Mouse (Mus musculus) lung, postnatal 0 days (tissue): ENCODE measurements around the gene Tbc1d22a. TPM values are rescaled to one million over a fixed set of nuclear protein-coding genes. Genes with fewer than 3 reads are reported as not detected.
"Not testable (repeated sequence)": the region's sequence is repeated elsewhere in the genome, so short reads cannot be mapped to it uniquely, and the experiment has no call there.

ENCODE experiments used
- ATAC-seq: fragments of 200-750 bp; cut with Nextera tagmentation; 2 replicates; pipeline ENCODE4 v1.8.0; 2017; ENCODE audit warnings: moderate library complexity
- DNase-seq: peaks from one replicate; pipeline ENCODE4 v3.0.0-alpha.2; 2016; ENCODE audit warnings: low spot score
- H3K27ac ChIP-seq: fragments of 300-500 bp; sonication (generic); 2 replicates; pipeline ENCODE4 v1.5.1; 2014; ENCODE audit warnings: antibody characterized with exemption, mild to moderate bottlenecking, low read length, mixed read lengths
- H3K27me3 ChIP-seq: fragments of 300-500 bp; sonication (generic); replicated peaks from 2 replicates; pipeline ENCODE4 v1.6.1; 2014; ENCODE audit warnings: low read length, mixed read lengths; ENCODE audit not compliant: insufficient read depth
- H3K36me3 ChIP-seq: fragments of 300-500 bp; sonication (generic); 2 replicates; pipeline ENCODE4 v1.6.1; 2014; ENCODE audit warnings: low read length, mixed read lengths; ENCODE audit not compliant: insufficient read depth
- H3K4me1 ChIP-seq: fragments of 300-500 bp; sonication (generic); 2 replicates; pipeline ENCODE4 v1.6.1; 2014; ENCODE audit warnings: antibody characterized with exemption, low read depth, low read length, mixed read lengths; ENCODE audit not compliant: insufficient read depth
- H3K4me2 ChIP-seq: fragments of 300-500 bp; sonication (generic); replicated peaks from 2 replicates; pipeline ENCODE4 v1.6.1; 2014; ENCODE audit warnings: low read depth, mild to moderate bottlenecking, low read length, moderate library complexity, mixed read lengths
- H3K4me3 ChIP-seq: fragments of 300-500 bp; sonication (generic); 2 replicates; pipeline ENCODE4 v1.5.1; 2014; ENCODE audit warnings: low read depth, low read length
- H3K9ac ChIP-seq: fragments of 300-500 bp; sonication (generic); replicated peaks from 2 replicates; pipeline ENCODE4 v1.6.1; 2014; ENCODE audit warnings: low read depth, mild to moderate bottlenecking
- H3K9me3 ChIP-seq: fragments of 300-500 bp; sonication (generic); 2 replicates; pipeline ENCODE4 v1.6.1; 2016; ENCODE audit warnings: low read length, mixed read lengths
- CTCF ChIP-seq: IDR thresholded peaks from 2 replicates; pipeline ENCODE4 v1.5.1; 2016; ENCODE audit warnings: antibody characterized with exemption, mild to moderate bottlenecking
- EP300 ChIP-seq: IDR thresholded peaks from 2 replicates; pipeline ENCODE4 v1.6.1; 2016; ENCODE audit warnings: antibody characterized with exemption, mild to moderate bottlenecking, control low read depth
- WGBS: fragments of 180-500 bp; shearing (Covaris S2); extraction: QIAGEN DNeasy Blood & Tissue Kit; methylation state at CpG from one replicate; pipeline ENCODE4 v1.1.7; 2014; 5-methylcytosine and 5-hydroxymethylcytosine counted together
- polyA plus RNA-seq: library from polyadenylated mRNA; unstranded; fragments of >200 nt; fragmentation: Nextera tagmentation; extraction: Ambion mirVana; gene quantifications from 2 replicates; pipeline ENCODE4 v1.2.1, GENCODE M21; 2015

Gene Tbc1d22a
- polyA plus RNA-seq, 1 experiment from 2014 or later = 13.1 TPM

GRCm38 (mm10) chr15:86190387-86190786, 23.9 kb upstream of the Tbc1d22a start:
- Histone ChIP-seq H3K27me3 (no peaks in the 10 kb centered on the region), H3K9ac (no peak overlapping the region), H3K4me1 (peaks cover 12% of the 10 kb centered on the region; the same call in 1 of the 2 replicates), H3K4me2 (no peak overlapping the region), H3K27ac (no peak overlapping the region), H3K4me3 (no peak overlapping the region), H3K36me3 (no peaks in the 10 kb centered on the region), H3K9me3 (no peaks in the 10 kb centered on the region)
- ATAC-seq (no peak), DNase-seq (no peak)
- no peak for TF ChIP-seq CTCF
- TF ChIP-seq EP300 = no peak
- 70% methylated on average over 3 of the region's 3 CpGs for WGBS

- no peaks in the 10 kb centered on the region for H3K36me3 ChIP-seq
- DNase-seq (peak; percentile 30), ATAC-seq (no peak)
- H3K4me2 ChIP-seq = no peak overlapping the region
- no peaks in the 10 kb centered on the region for H3K27me3 ChIP-seq
- TF ChIP-seq EP300 = no peak
- TF ChIP-seq CTCF = no peak
- 39% methylated on average over 1 of the region's 1 CpGs for WGBS
- H3K9ac ChIP-seq = no peak overlapping the region
- no peak overlapping the region for H3K4me3 ChIP-seq
- H3K4me1 ChIP-seq = peaks cover 10% of the 10 kb centered on the region; the same call in 1 of the 2 replicates
- no peaks in the 10 kb centered on the region for H3K9me3 ChIP-seq
- H3K27ac ChIP-seq = peak overlapping the region; percentile 33; the same call in 1 of the 2 replicates
These were observed 22.8 kb upstream of the Tbc1d22a start for GRCm38 (mm10) chr15:86191505-86191904.

GRCm38 (mm10) chr15:86191933-86192332, 22.3 kb upstream of the Tbc1d22a start:
- Histone ChIP-seq H3K27ac (peak overlapping the region; percentile 33; the same call in 1 of the 2 replicates), H3K4me1 (peaks cover 10% of the 10 kb centered on the region; the same call in 1 of the 2 replicates), H3K36me3 (no peaks in the 10 kb centered on the region), H3K4me2 (no peak overlapping the region), H3K9ac (no peak overlapping the region), H3K9me3 (no peaks in the 10 kb centered on the region), H3K27me3 (no peaks in the 10 kb centered on the region), H3K4me3 (no peak overlapping the region)
- DNase-seq = peak; percentile 53
- WGBS = 29% methylated on average over 3 of the region's 3 CpGs
- peak; percentile 34 for ATAC-seq
- TF ChIP-seq CTCF (no peak), EP300 (peak; percentile 67)

- DNase-seq, H3K9me3 ChIP-seq, H3K36me3 ChIP-seq, H3K4me2 ChIP-seq, H3K27me3 ChIP-seq, H3K9ac ChIP-seq, H3K27ac ChIP-seq, H3K4me3 ChIP-seq, H3K4me1 ChIP-seq: not testable (repeated sequence)
- WGBS = 75% methylated on average over 55 of the region's 55 CpGs
- peak; percentile 82 for ATAC-seq
These were observed 19.4 kb upstream of the Tbc1d22a start for GRCm38 (mm10) chr15:86194676-86195453.

GRCm38 (mm10) chr15:86199052-86199451, 15.2 kb upstream of the Tbc1d22a start:
- Histone ChIP-seq H3K4me3 (no peak overlapping the region), H3K9ac (no peak overlapping the region), H3K9me3 (no peaks in the 10 kb centered on the region), H3K27ac (no peak overlapping the region), H3K4me2 (no peak overlapping the region), H3K27me3 (no peaks in the 10 kb centered on the region), H3K4me1 (peaks cover 5% of the 10 kb centered on the region), H3K36me3 (no peaks in the 10 kb centered on the region)
- 75% methylated on average over 5 of the region's 5 CpGs for WGBS
- ATAC-seq (no peak), DNase-seq (no peak)
- no peak for TF ChIP-seq EP300
- TF ChIP-seq CTCF = no peak

- Histone ChIP-seq H3K4me2 (no peak overlapping the region), H3K27me3 (no peaks in the 10 kb centered on the region), H3K36me3 (no peaks in the 10 kb centered on the region), H3K9ac (no peak overlapping the region), H3K9me3 (no peaks in the 10 kb centered on the region), H3K27ac (no peak overlapping the region), H3K4me3 (no peak overlapping the region), H3K4me1 (peaks cover 5% of the 10 kb centered on the region)
- TF ChIP-seq EP300 (no peak), CTCF (no peak)
- no peak for DNase-seq
- ATAC-seq = no peak
- WGBS = 69% methylated on average over 4 of the region's 4 CpGs
These were observed 14.8 kb upstream of the Tbc1d22a start for GRCm38 (mm10) chr15:86199482-86199881.
